Mouse (Mus musculus) hindbrain, embryonic 16.5 days (tissue): ENCODE data around the gene En1. TPM values are rescaled to one million over a fixed set of nuclear protein-coding genes. Genes with fewer than 3 reads are reported as not detected.
A peak's percentile ranks its signal among the peaks of the same experiment; 100 is the strongest.

Source experiments
- ATAC-seq: fragments of 200-750 bp; cut with Nextera tagmentation; 2 replicates; pipeline ENCODE4 v1.8.0; 2017; ENCODE audit warnings: moderate TSS enrichment, moderate library complexity
- H3K27ac ChIP-seq: fragments of 300-500 bp; sonication (generic); 2 replicates; pipeline ENCODE4 v1.5.1; 2014; ENCODE audit warnings: low read depth, mild to moderate bottlenecking, control low read depth, low read length, moderate library complexity
- H3K27me3 ChIP-seq: fragments of 300-500 bp; sonication (generic); replicated peaks from 2 replicates; pipeline ENCODE4 v1.6.1; 2014; ENCODE audit warnings: low read length; ENCODE audit not compliant: control insufficient read depth, insufficient read depth
- H3K36me3 ChIP-seq: fragments of 300-500 bp; sonication (generic); 2 replicates; pipeline ENCODE4 v1.6.1; 2014; ENCODE audit warnings: mild to moderate bottlenecking, low read length, moderate library complexity, mixed read lengths; ENCODE audit not compliant: control insufficient read depth, insufficient read depth
- H3K4me1 ChIP-seq: fragments of 300-500 bp; sonication (generic); 2 replicates; pipeline ENCODE4 v1.6.1; 2014; ENCODE audit warnings: low read depth, low read length; ENCODE audit not compliant: control insufficient read depth, insufficient read depth
- H3K4me2 ChIP-seq: fragments of 300-500 bp; sonication (generic); 2 replicates; pipeline ENCODE4 v1.6.1; 2014; ENCODE audit warnings: mild to moderate bottlenecking, low read length, control low read depth, moderate library complexity
- H3K4me3 ChIP-seq: fragments of 300-500 bp; sonication (generic); 2 replicates; pipeline ENCODE4 v1.5.1; 2014; ENCODE audit warnings: mild to moderate bottlenecking, low read length, control low read depth, moderate library complexity
- H3K9ac ChIP-seq: fragments of 300-500 bp; sonication (generic); 2 replicates; pipeline ENCODE4 v1.6.1; 2014; ENCODE audit warnings: low read depth, mild to moderate bottlenecking, control low read depth, low read length, moderate library complexity
- H3K9me3 ChIP-seq: fragments of 300-500 bp; sonication (generic); 2 replicates; pipeline ENCODE4 v1.6.1; 2014; ENCODE audit warnings: mild to moderate bottlenecking, low read length, moderate library complexity; ENCODE audit not compliant: control insufficient read depth
- WGBS: fragments of 180-500 bp; shearing (Covaris S2); extraction: QIAGEN DNeasy Blood & Tissue Kit; methylation state at CpG from one replicate; pipeline ENCODE4 v1.1.7; 2014; 5-methylcytosine and 5-hydroxymethylcytosine counted together
- polyA plus RNA-seq: library from polyadenylated mRNA; unstranded; fragments of >200 nt; fragmentation: Nextera tagmentation; extraction: Ambion mirVana; gene quantifications from 2 replicates; pipeline ENCODE4 v1.2.1, GENCODE M21; 2015

Gene En1
- polyA plus RNA-seq, 1 experiment from 2014 or later: 3.1 TPM

- Histone ChIP-seq H3K9me3 (no peaks in the 10 kb centered on the region), H3K9ac (peak overlapping the region; percentile 28), H3K4me1 (peaks cover 11% of the 10 kb centered on the region), H3K27me3 (no peaks in the 10 kb centered on the region), H3K27ac (no peak overlapping the region), H3K36me3 (no peaks in the 10 kb centered on the region), H3K4me3 (peak overlapping the region; percentile 15), H3K4me2 (peak overlapping the region; percentile 49)
- WGBS: 11% methylated on average over 10 of the region's 10 CpGs
- peak; percentile 73 for ATAC-seq
Observed at GRCm38 (mm10) chr1:120643380-120643779, 41.2 kb downstream of the En1 start.

GRCm38 (mm10) chr1:120643848-120644711 is 41.9 kb downstream of the En1 start:
- Histone ChIP-seq H3K4me3 (peak overlapping the region; percentile 15), H3K27me3 (no peaks in the 10 kb centered on the region), H3K4me1 (peaks cover 11% of the 10 kb centered on the region), H3K9me3 (no peaks in the 10 kb centered on the region), H3K9ac (peak overlapping the region; percentile 28; the same call in 1 of the 2 replicates), H3K36me3 (no peaks in the 10 kb centered on the region), H3K4me2 (peak overlapping the region; percentile 49), H3K27ac (0 out of 2 replicates have a peak overlapping the region, but pooled peaks have one; percentile 25)
- WGBS: 9% methylated on average over 13 of the region's 13 CpGs
- peak; percentile 84 for ATAC-seq

GRCm38 (mm10) chr1:120644755-120645154 is 42.5 kb downstream of the En1 start:
- Histone ChIP-seq H3K27ac (no peak overlapping the region), H3K4me3 (no peak overlapping the region), H3K4me1 (peaks cover 11% of the 10 kb centered on the region), H3K27me3 (no peaks in the 10 kb centered on the region), H3K9ac (no peak overlapping the region), H3K9me3 (no peaks in the 10 kb centered on the region), H3K4me2 (no peak overlapping the region), H3K36me3 (no peaks in the 10 kb centered on the region)
- ATAC-seq: no peak
- 45% methylated on average over 1 of the region's 1 CpGs for WGBS

GRCm38 (mm10) chr1:120650068-120650467 is 47.9 kb downstream of the En1 start:
- no peaks in the 10 kb centered on the region for H3K36me3 ChIP-seq
- H3K9ac ChIP-seq: no peak overlapping the region
- no peaks in the 10 kb centered on the region for H3K27me3 ChIP-seq
- peaks cover 1% of the 10 kb centered on the region; the same call in 1 of the 2 replicates for H3K4me1 ChIP-seq
- WGBS: 62% methylated on average over 8 of the region's 8 CpGs
- H3K4me3 ChIP-seq: no peak overlapping the region
- H3K4me2 ChIP-seq: no peak overlapping the region
- ATAC-seq: no peak
- no peaks in the 10 kb centered on the region for H3K9me3 ChIP-seq
- H3K27ac ChIP-seq: no peak overlapping the region

GRCm38 (mm10) chr1:120651997-120652396 is 49.8 kb downstream of the En1 start:
- H3K9ac ChIP-seq: no peak overlapping the region
- H3K27ac ChIP-seq: no peak overlapping the region
- no peaks in the 10 kb centered on the region for H3K9me3 ChIP-seq
- H3K4me2 ChIP-seq: no peak overlapping the region
- H3K27me3 ChIP-seq: no peaks in the 10 kb centered on the region
- 80% methylated on average over 5 of the region's 5 CpGs for WGBS
- H3K4me1 ChIP-seq: peaks cover 2% of the 10 kb centered on the region; the same call in 1 of the 2 replicates
- H3K36me3 ChIP-seq: no peaks in the 10 kb centered on the region
- H3K4me3 ChIP-seq: no peak overlapping the region
- ATAC-seq: no peak

GRCm38 (mm10) chr1:120654950-120655396 is 52.8 kb downstream of the En1 start:
- ATAC-seq: peak; percentile 85
- Histone ChIP-seq H3K9me3 (no peaks in the 10 kb centered on the region), H3K9ac (no peak overlapping the region), H3K4me1 (peaks cover 2% of the 10 kb centered on the region; the same call in 1 of the 2 replicates), H3K4me3 (no peak overlapping the region), H3K27ac (no peak overlapping the region), H3K27me3 (no peaks in the 10 kb centered on the region), H3K36me3 (no peaks in the 10 kb centered on the region), H3K4me2 (no peak overlapping the region)
- 51% methylated on average over 7 of the region's 7 CpGs for WGBS

Other genes with a start within 250 kb of the En1 start
- 0.10 and 0.16 TPM in 2 replicates for gene Marco, start 97.4 kb upstream of the En1 start, polyA plus RNA-seq